Mouse (Mus musculus): ENCODE measurements around the gene Rabac1. TPM values are rescaled to one million over a fixed set of nuclear protein-coding genes. Genes with fewer than 3 reads are reported as not detected.

The Rabac1 gene
- polyA plus RNA-seq, 1 experiment from 2014 or later, result 293 TPM

DNA sequence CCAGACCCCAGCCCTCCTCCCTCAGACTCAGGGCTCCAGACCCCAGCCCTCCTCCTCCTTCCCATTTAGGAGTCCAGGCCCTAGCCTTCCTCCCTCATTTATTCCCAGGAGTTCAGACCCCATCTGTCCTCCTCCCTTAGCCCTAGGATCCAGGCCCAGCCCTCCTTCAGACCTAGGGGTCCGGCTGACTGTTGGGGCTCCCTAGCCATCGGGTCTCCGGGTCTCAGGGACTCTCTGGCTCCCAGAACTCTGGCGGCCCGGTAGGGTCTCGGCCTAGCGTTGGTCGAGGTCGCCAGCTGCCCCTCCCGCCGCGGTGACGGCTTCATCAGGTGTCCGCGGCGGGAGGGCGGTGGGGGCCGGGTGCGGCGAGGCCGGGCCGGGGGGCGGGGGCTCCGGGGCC is 18.6 kb downstream of the Rabac1 start:
- peak overlapping the region; percentile 67 for H3K4me2 ChIP-seq (replicated peaks; ENCODE audit: low read depth)
- no peaks in the 10 kb centered on the region for H3K4me1 ChIP-seq (replicated peaks; ENCODE audit: control insufficient read depth, insufficient read depth)
- no peaks in the 10 kb centered on the region for H3K36me3 ChIP-seq (ENCODE audit: control insufficient read depth, insufficient read depth, low read length)
- peak overlapping the region; percentile 54 for H3K9ac ChIP-seq (ENCODE audit: low read length)
- peaks cover 10% of the 10 kb centered on the region for H3K27me3 ChIP-seq (ENCODE audit: control insufficient read depth, insufficient read depth, low read length)
- H3K9me3 ChIP-seq (ENCODE audit: control insufficient read depth, low read length), result no peaks in the 10 kb centered on the region
- peak overlapping the region; percentile 43 for H3K4me3 ChIP-seq (ENCODE audit: low read depth, low read length)
- TF ChIP-seq EP300 (optimal IDR thresholded peaks at IDR 0.05) (no peak), CTCF (IDR thresholded peaks at IDR 0.05; ENCODE audit: low read depth) (no peak)
- DNase-seq (ENCODE audit: low spot score) (no peak), ATAC-seq (ENCODE audit: low FRiP score, low TSS enrichment) (no peak; the same call in 1 of the 2 replicates)
- H3K27ac ChIP-seq (replicated peaks), result no peak overlapping the region
- 3% methylated on average over 23 of the region's 24 CpGs for WGBS

DNA sequence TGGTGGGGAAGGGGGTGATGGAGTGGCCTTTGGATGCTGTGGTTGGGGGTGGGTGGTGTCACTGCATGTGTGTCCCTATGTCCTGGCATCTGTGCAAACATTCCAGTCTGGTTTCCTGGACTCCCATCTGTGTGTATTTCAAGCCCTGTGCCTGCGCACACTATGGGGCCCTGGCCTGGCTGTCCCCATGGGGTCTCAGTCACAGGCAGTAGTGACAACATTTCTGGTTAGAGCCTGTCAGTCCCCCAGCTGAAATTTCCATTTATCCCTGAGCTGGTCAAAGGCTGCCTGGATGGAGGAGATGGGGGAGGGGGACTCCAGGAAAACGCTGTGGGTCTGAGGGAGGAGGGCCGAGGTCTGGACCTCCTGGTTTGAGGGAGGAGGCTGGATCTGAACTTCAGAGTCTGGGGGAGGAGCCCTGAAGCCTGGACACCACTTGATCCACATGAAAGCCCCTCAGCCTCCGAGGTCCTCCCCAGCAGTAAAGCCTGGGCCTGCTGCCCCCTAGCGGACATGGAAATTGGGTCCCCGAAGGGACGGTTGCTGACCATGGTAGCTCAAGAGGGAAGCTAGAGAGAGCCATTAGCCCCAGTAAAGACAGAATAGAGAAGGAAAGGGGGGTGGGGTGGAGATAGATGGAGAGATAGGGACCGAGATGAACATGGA is 22.5 kb downstream of the Rabac1 start:
- Histone ChIP-seq H3K9ac (ENCODE audit: low read length) (no peak overlapping the region), H3K4me3 (ENCODE audit: low read depth, low read length) (no peak overlapping the region), H3K4me1 (replicated peaks; ENCODE audit: control insufficient read depth, insufficient read depth) (no peaks in the 10 kb centered on the region), H3K4me2 (replicated peaks; ENCODE audit: low read depth) (no peak overlapping the region), H3K36me3 (ENCODE audit: control insufficient read depth, insufficient read depth, low read length) (no peaks in the 10 kb centered on the region), H3K9me3 (ENCODE audit: control insufficient read depth, low read length) (no peaks in the 10 kb centered on the region), H3K27me3 (ENCODE audit: control insufficient read depth, insufficient read depth, low read length) (peaks cover 18% of the 10 kb centered on the region), H3K27ac (replicated peaks) (no peak overlapping the region)
- DNase-seq (ENCODE audit: low spot score) (peak; percentile 76), ATAC-seq (ENCODE audit: low FRiP score, low TSS enrichment) (peak; percentile 34; the same call in 1 of the 2 replicates)
- WGBS, result 2% methylated on average over 8 of the region's 8 CpGs
- no peak for TF ChIP-seq EP300 (optimal IDR thresholded peaks at IDR 0.05)
- TF ChIP-seq CTCF (IDR thresholded peaks at IDR 0.05; ENCODE audit: low read depth), result peak; percentile 90

DNA sequence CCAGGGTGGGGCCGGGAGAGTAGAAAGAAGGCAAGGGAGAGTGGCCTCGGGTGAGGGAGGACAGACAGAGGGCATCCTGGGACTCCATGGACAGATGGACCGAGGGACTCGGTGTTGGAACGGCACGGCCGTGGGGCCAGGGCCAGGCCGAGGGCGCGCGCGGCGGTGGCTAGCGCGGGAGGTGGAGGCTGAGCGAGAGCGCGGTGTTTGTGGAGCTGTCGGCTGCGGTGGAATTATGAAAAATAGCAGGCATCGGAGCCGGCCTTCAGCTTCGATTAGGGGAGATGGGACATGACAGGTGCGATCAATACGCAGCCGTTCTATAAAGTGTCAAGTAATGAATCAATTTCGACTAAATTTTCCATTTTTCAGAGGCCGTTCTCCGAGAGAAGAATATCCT is 23.8 kb downstream of the Rabac1 start:
- no peaks in the 10 kb centered on the region for H3K36me3 ChIP-seq (ENCODE audit: control insufficient read depth, insufficient read depth, low read length)
- no peak overlapping the region for H3K4me3 ChIP-seq (ENCODE audit: low read depth, low read length)
- ATAC-seq (ENCODE audit: low FRiP score, low TSS enrichment) (no peak), DNase-seq (ENCODE audit: low spot score) (no peak)
- H3K4me2 ChIP-seq (replicated peaks; ENCODE audit: low read depth), result no peak overlapping the region
- no peaks in the 10 kb centered on the region for H3K4me1 ChIP-seq (replicated peaks; ENCODE audit: control insufficient read depth, insufficient read depth)
- no peaks in the 10 kb centered on the region for H3K9me3 ChIP-seq (ENCODE audit: control insufficient read depth, low read length)
- H3K27ac ChIP-seq (replicated peaks), result no peak overlapping the region
- no peak overlapping the region for H3K9ac ChIP-seq (ENCODE audit: low read length)
- WGBS, result 2% methylated on average over 29 of the region's 29 CpGs
- peaks cover 23% of the 10 kb centered on the region for H3K27me3 ChIP-seq (ENCODE audit: control insufficient read depth, insufficient read depth, low read length)
- no peak for TF ChIP-seq EP300 (optimal IDR thresholded peaks at IDR 0.05)
- no peak for TF ChIP-seq CTCF (IDR thresholded peaks at IDR 0.05; ENCODE audit: low read depth)

DNA sequence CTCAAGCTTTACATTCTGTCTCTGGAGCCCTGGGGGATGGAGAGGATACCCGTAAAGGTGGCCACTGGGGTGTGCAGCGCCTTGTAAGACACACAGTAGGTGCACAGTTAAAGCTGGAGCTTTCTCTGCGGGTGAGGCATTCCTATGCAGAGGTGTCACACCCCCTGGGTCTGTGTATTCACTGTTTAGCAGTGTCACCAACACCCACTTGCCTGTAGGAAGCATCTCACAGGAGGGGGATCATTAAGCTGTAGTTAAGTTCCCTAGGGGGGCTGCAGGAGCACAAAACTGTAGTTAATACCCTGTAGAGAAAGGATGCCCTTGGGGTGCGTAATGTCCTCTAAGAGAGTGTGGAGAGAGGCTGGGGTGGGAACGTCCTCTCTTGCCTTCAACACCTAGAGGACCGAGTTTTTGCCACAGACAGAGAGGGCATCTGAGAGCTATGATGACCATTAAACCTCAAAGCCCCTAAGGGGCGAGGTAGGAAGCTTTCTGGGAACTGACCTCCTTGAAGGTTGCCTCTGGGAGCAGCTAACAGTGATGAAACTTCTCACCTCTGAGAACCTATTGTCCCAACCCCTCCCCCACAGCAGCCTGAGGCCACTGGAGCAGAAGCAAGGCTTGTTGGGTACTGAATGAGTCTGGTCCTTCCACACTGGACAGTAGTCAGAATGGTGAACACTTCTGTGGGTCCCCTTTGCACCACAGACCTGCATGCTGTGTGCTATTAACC is 25.1 kb downstream of the Rabac1 start:
- peaks cover 28% of the 10 kb centered on the region for H3K27me3 ChIP-seq (ENCODE audit: control insufficient read depth, insufficient read depth, low read length)
- no peaks in the 10 kb centered on the region for H3K36me3 ChIP-seq (ENCODE audit: control insufficient read depth, insufficient read depth, low read length)
- H3K27ac ChIP-seq (replicated peaks), result no peak overlapping the region
- H3K4me2 ChIP-seq (replicated peaks; ENCODE audit: low read depth), result no peak overlapping the region
- DNase-seq (ENCODE audit: low spot score), result no peak
- no peak overlapping the region for H3K9ac ChIP-seq (ENCODE audit: low read length)
- TF ChIP-seq EP300 (optimal IDR thresholded peaks at IDR 0.05), result no peak
- no peak for TF ChIP-seq CTCF (IDR thresholded peaks at IDR 0.05; ENCODE audit: low read depth)
- WGBS, result 3% methylated on average over 7 of the region's 7 CpGs
- no peaks in the 10 kb centered on the region for H3K4me1 ChIP-seq (replicated peaks; ENCODE audit: control insufficient read depth, insufficient read depth)
- no peak overlapping the region for H3K4me3 ChIP-seq (ENCODE audit: low read depth, low read length)
- H3K9me3 ChIP-seq (ENCODE audit: control insufficient read depth, low read length), result no peaks in the 10 kb centered on the region
- no peak for ATAC-seq (ENCODE audit: low FRiP score, low TSS enrichment)

DNA sequence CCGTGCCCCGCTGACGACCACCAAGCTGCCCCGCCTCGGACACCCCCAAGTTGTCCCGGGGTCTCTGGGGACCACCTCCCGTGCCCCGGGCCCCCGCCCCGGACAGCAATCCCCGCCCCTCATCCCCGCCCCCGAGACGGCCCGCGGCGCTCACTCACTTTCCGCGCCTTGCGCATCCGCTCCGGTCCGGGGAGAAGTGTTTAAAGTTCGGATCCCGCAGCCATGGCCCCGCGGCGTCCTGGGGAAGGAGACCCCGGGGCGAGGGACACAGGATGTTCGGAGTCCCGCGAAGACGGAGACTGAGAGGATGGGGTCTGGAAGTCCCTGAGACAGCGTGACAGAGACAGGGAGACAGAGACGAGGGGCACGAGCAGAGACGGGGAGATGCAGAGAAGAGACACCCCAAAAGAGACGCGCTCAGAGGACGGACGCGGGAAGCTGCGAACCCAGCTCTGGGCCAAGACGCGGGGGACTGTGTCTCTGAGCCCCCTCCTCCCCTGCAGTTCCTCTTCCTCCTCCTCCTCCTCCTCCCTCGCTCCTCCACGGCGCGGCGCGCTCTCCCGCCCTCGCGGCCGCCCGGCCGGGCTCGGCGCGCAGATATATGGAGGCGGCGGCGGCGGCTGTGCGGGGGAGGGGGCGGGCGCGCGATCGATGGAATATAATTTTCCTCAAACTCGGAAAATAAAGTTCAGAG is 28.1 kb downstream of the Rabac1 start, which contains the start of gene Gm4881:
Gene Gm4881, minus strand, starts transcription at position 238 of the 694 bp plus-strand sequence.
- H3K27me3 ChIP-seq (ENCODE audit: control insufficient read depth, insufficient read depth, low read length), result peaks cover 23% of the 10 kb centered on the region; the same call in 1 of the 2 replicates
- DNase-seq (ENCODE audit: low spot score) (no peak), ATAC-seq (ENCODE audit: low FRiP score, low TSS enrichment) (no peak)
- no peaks in the 10 kb centered on the region for H3K9me3 ChIP-seq (ENCODE audit: control insufficient read depth, low read length)
- H3K4me3 ChIP-seq (ENCODE audit: low read depth, low read length), result peak within 1 kb of the TSS; percentile 36
- 1% methylated on average over 62 of the region's 72 CpGs for WGBS
- H3K4me2 ChIP-seq (replicated peaks; ENCODE audit: low read depth), result peak within 1 kb of the TSS; percentile 55
- TF ChIP-seq EP300 (optimal IDR thresholded peaks at IDR 0.05) (no peak), CTCF (IDR thresholded peaks at IDR 0.05; ENCODE audit: low read depth) (no peak)
- H3K36me3 ChIP-seq (ENCODE audit: control insufficient read depth, insufficient read depth, low read length), result no peaks in the 10 kb centered on the region
- H3K27ac ChIP-seq (replicated peaks), result no peak within 1 kb of the TSS
- no peaks in the 10 kb centered on the region for H3K4me1 ChIP-seq (replicated peaks; ENCODE audit: control insufficient read depth, insufficient read depth)
- 0 out of 2 replicates have a peak within 1 kb of the TSS, but pooled peaks have one; percentile 8 for H3K9ac ChIP-seq (ENCODE audit: low read length)
